Mouse (Mus musculus): ENCODE measurements around the gene Nkx2-1. TPM values are rescaled to one million over a fixed set of nuclear protein-coding genes. Genes with fewer than 3 reads are reported as not detected.

Gene Nkx2-1
- total RNA-seq, 2 experiments from 2014 or later: not detected

DNA sequence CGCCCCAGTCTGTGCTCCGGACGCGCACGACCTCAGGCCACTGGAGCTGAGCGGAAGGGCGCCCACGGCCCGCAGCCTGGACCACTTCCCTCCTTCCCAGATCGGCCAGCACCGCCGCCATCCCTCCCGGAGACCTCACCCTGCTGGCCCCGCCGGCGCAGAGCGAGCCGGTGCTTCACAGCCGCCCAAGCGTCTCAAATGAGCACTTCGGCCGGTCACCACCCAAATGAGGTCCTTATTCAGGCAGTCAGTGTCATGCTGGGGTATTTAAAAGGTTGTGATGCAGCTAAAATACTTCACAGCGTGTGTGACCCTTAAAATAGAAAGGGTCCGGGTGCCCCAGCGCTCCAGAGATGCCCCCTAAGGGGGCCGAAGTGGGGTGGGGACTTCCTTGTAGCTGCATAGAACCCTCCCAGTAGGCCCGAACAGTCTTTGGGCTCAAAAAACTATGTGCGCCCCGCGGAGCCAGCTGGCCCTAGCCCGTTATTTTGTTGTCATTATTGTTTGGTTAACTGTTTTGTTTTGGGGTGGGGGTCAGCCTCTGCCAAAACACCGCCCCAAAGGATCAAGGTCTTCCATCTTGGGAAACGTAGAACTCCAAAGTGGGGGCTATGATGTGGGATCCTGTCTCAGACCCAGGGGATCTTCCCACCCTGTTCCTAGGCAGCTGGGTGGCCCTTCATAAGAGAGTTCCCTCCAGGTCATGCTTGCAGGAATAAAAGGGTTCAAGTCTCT, 15.4 kb downstream of the Nkx2-1 start:
- no peak for DNase-seq

DNA sequence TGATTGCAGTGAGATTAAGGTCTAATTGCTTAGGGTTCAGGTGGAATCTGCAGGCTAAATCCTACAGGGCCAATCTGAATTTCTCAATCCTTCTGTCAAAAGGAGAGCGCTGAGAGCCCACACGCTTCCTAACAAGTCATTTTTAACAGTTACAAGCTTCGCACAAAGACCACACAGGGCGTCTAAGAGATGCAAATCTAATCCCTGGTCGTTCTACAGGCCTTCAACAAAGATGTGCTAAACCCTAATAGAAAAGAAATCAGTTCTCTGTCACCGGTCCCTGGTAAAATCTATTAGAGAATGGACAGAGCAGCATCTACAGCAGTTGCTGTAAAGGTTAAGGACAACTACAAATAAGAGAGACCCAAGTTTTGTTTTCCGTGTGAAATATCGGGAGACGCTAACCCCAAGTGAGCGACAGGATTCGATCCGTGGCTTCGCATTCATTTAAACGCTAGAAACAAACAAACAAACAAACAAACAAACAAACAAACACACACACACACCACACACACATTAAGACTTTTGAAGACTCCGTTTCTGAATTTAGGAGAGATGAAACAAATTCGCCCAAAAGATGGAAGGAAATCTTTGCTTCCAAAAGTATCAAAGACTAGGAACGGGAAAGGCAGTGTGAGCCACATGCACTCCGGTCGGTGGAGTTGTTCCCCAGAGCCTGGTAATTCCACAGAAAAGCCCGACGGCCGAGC, 16.2 kb downstream of the Nkx2-1 start:
- no peak for DNase-seq

DNA sequence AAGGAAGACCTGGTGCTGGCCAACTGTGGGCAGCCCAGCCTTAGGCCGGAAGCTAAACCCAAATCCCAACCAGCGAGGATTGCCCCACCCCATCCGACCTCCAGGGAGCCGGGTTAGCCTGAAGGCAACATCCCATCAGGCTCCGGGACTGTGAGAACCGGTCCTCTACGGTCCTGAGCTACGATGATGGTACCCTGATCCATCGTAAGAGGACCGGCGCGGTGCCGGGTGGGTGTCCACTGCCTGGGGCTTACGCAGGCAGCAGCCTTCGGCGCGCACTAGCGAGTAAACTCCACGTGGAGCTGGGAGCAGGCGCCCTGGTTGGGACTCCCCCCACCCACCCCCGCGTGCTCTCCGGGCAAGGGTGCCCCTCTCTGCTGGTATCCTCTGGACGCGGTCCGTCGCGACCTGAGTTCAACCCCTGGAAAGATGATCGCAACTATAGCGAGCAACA, 16.9 kb downstream of the Nkx2-1 start:
- no peak for DNase-seq

DNA sequence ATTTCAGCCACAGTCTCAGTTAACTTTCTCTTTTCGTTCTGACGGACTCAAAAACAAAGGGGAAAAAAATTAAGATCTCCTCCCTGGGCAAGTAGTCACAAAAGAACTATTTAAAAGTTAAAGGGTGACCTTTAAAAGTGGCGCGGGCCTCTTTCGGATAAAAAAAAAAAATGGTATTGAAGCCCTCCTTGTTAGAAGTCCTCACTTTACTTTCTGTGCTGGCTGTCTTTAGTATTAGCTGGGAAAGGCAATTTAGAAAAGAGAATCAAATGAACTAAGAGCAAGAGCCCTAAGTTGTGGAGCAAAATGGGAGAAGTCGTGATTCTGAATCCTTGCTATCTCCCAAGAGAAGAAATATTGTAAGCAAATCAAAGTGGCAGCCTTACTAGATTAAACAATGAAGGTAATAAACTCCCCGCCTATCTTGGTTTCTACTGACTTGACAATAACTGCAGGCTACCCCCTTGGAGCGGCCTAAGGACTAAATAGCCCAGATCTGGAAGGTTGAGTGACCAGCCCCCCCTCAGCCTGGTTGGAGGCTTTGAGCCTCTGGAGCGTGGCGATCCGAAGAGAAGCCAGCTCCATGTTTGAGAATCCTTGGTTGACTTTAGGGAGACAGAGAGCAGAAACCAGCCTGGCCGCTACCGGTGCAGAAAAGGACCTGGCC, 17.5 kb downstream of the Nkx2-1 start:
- no peak for DNase-seq

GRCm38 (mm10) chr12:56518221-56518620, 18.5 kb downstream of the Nkx2-1 start:
- DNase-seq: no peak

DNA sequence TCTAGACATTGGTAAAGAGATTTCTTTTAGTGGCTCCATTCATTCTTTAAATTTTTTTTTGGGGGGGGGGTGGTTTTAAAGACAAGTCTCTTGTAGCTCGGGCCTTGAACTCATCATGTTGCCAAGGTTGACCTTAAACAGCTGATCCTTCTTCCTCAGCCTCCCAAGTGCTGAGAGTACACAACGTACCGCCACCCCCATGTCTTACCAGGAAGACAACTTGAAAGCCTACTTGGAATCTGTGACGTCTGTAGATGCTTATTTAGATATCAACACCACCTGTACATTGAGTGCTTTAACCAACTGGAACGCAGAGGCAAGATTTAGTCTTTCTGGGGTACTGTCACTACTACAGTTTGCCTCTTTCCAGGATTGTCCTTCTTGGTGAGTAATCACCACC, 21.9 kb downstream of the Nkx2-1 start:
- no peak for DNase-seq

GRCm38 (mm10) chr12:56508413-56508812, 28.3 kb downstream of the Nkx2-1 start:
- no peak for DNase-seq

GRCm38 (mm10) chr12:56487046-56487445, 49.7 kb downstream of the Nkx2-1 start:
- DNase-seq: no peak

DNA sequence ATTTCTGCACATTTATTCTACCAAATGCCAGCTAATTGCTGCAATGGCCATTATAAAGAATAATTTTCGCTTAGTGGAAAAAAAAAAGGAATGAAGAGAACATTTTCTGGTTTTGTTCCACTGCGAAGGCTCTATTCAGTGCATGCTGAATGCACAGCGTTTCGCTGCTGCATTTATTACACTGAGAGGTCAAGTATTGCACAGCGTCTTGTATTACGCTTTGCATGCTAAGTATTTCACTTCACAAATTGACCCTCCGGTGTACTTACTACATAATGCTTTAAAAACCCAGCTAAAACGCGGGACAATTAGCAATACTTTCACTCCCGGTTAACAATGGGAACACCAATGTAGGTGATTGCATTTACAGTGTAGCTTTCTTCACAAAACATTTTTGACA, 54.1 kb downstream of the Nkx2-1 start:
- DNase-seq: no peak

Other genes starting within 250 kb of the Nkx2-1 start
- 10 to 100 TPM; 15.7 to 19.6 TPM for gene Mbip, start 191.0 kb downstream of the Nkx2-1 start, total RNA-seq (2021)
- gene Nkx2-9, start 76.4 kb upstream of the Nkx2-1 start, total RNA-seq (2021): not detected
- gene Pax9, start 154.9 kb upstream of the Nkx2-1 start, total RNA-seq (2021): not detected

Measured in adrenal gland, postnatal 10 days (tissue).